Mouse (Mus musculus) stomach, embryonic 14.5 days (tissue): ENCODE data around the gene Adcyap1r1. TPM values are rescaled to one million over a fixed set of nuclear protein-coding genes. Genes with fewer than 3 reads are reported as not detected.

Source experiments
- ATAC-seq: fragments of 200-750 bp; cut with Nextera tagmentation; 2 replicates; pipeline ENCODE4 v1.8.0; 2017; ENCODE audit warnings: low read depth, moderate TSS enrichment; ENCODE audit not compliant: insufficient number of reproducible peaks, insufficient read depth, low FRiP score
- H3K27ac ChIP-seq: fragments of 300-500 bp; sonication (generic); 2 replicates; pipeline ENCODE4 v1.5.1; 2014; ENCODE audit warnings: mild to moderate bottlenecking, low read length, moderate library complexity, mixed read lengths
- H3K27me3 ChIP-seq: fragments of 300-500 bp; sonication (generic); 2 replicates; pipeline ENCODE4 v1.6.1; 2014; ENCODE audit warnings: low read length, control low read depth, mixed read lengths; ENCODE audit not compliant: control insufficient read depth, insufficient read depth
- H3K36me3 ChIP-seq: fragments of 300-500 bp; sonication (generic); 2 replicates; pipeline ENCODE4 v1.6.1; 2014; ENCODE audit warnings: mild to moderate bottlenecking, control low read depth, low read length, moderate library complexity, mixed read lengths; ENCODE audit not compliant: control insufficient read depth, insufficient read depth
- H3K4me1 ChIP-seq: fragments of 300-500 bp; sonication (generic); 2 replicates; pipeline ENCODE4 v1.6.1; 2014; ENCODE audit warnings: low read length, control low read depth, mixed read lengths; ENCODE audit not compliant: control insufficient read depth, insufficient read depth
- H3K4me2 ChIP-seq: fragments of 300-500 bp; sonication (generic); replicated peaks from 2 replicates; pipeline ENCODE4 v1.6.1; 2014; ENCODE audit warnings: low read depth, low read length, control low read depth
- H3K4me3 ChIP-seq: fragments of 300-500 bp; sonication (generic); 2 replicates; pipeline ENCODE4 v1.5.1; 2014; ENCODE audit warnings: low read depth, low read length, control low read depth
- H3K9ac ChIP-seq: fragments of 300-500 bp; sonication (generic); replicated peaks from 2 replicates; pipeline ENCODE4 v1.6.1; 2014; ENCODE audit warnings: low read depth, mild to moderate bottlenecking, control low read depth, low read length, moderate library complexity, mixed read lengths
- H3K9me3 ChIP-seq: fragments of 300-500 bp; sonication (generic); 2 replicates; pipeline ENCODE4 v1.6.1; 2016; ENCODE audit warnings: low read depth, low read length, control low read depth; ENCODE audit not compliant: control insufficient read depth
- WGBS: fragments of 180-500 bp; shearing (Covaris S2); extraction: QIAGEN DNeasy Blood & Tissue Kit; methylation state at CpG from one replicate; pipeline ENCODE4 v1.1.7; 2014; 5-methylcytosine and 5-hydroxymethylcytosine counted together
- polyA plus RNA-seq: library from polyadenylated mRNA; unstranded; fragments of >200 nt; fragmentation: Nextera tagmentation; extraction: Ambion mirVana; gene quantifications from 2 replicates; pipeline ENCODE4 v1.2.1, GENCODE M21; 2014

The Adcyap1r1 gene
- 13.3 and 13.8 TPM in 2 replicates for polyA plus RNA-seq

DNA sequence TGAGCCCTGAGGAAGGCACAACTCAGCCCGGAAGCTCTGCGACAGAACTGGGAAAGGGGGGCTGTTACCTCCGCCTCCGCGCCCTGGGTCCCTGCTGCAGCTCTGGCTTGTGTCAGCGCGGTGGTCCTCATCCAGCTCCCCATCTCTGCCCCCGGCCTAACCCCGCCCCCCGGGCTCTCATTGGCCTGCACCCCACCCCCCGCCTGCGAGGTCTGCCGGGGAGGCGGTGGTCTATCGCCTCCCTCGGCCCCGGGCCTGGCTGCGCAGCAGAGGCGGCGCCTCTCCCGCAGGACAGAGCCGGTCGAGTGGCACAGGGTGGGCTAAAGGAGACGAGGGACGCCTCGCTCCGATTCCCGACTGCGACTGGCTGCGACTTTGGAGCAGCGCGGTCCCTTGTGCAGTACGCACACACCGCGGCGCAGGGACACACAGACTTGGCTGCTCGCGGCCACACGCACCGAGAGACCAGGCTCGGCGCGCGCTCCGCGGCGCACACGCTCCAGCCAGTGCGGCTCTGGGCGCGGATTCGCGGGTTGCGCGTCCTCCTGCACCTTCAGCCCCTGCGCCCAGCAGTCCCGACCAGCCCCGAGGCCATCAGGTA, at the start of gene Adcyap1r1:
Adcyap1r1 (plus strand) TSS at position 208 of the 601 bp plus-strand sequence.
- Histone ChIP-seq H3K4me3 (peak within 1 kb of the TSS; percentile 56), H3K27me3 (peaks cover 17% of the 10 kb centered on the region; the same call in 1 of the 2 replicates), H3K4me1 (0 out of 2 replicates have a peak, but pooled peaks cover 3% of the 10 kb centered on the region), H3K4me2 (peak within 1 kb of the TSS; percentile 88), H3K36me3 (no peaks in the 10 kb centered on the region), H3K9ac (peak within 1 kb of the TSS; percentile 57; the same call in 1 of the 2 replicates), H3K27ac (peak within 1 kb of the TSS; percentile 44; the same call in 1 of the 2 replicates), H3K9me3 (no peaks in the 10 kb centered on the region)
- peak; percentile 80 for ATAC-seq
- under 1% methylated on average over 58 of the region's 58 CpGs for WGBS

DNA sequence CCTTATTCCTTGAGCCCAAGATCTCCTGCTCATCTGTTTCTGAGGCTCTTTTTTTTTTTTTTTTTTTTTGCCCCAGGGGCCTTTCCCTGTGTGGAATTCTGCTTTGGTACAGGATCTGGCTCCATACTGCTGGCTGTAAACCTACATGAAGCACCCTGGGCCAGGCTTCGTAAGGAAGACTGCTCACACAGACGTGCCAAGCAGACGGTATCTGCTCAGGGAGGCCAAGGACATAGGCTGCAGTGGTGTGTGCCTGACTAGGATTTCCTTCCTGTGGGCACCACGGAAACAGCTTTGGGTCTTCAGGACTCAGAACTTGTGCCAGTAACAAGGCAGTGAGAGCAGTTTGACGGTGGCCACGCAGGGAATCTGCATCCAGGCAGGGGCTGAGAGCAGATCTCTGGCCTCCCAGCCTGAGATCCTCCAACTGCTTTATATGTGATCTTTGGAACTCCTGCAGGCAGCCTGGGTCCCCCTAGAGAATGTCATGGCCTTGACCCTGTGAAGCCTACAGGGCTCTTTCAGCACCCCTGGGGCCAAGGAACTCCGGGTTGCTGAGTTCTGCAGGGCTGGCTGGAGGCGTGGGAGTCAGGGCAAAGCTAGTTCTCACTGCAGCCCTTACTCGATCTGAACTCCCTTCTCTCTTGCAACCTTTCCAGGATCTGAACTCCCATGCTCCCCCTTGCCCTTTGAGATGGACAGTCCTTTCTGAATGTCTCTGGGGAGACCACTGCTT, 49.6 kb upstream of the Adcyap1r1 start:
- Histone ChIP-seq H3K4me1 (peaks cover under 1% of the 10 kb centered on the region; the same call in 1 of the 2 replicates), H3K9me3 (no peaks in the 10 kb centered on the region), H3K4me3 (no peak overlapping the region), H3K36me3 (no peaks in the 10 kb centered on the region), H3K27ac (no peak overlapping the region), H3K9ac (no peak overlapping the region), H3K4me2 (no peak overlapping the region), H3K27me3 (no peaks in the 10 kb centered on the region)
- no peak for ATAC-seq
- 77% methylated on average over 9 of the region's 9 CpGs for WGBS

- H3K4me1 ChIP-seq, result 0 out of 2 replicates have a peak, but pooled peaks cover 2% of the 10 kb centered on the region
- no peak overlapping the region for H3K4me2 ChIP-seq
- H3K27ac ChIP-seq, result no peak overlapping the region
- no peaks in the 10 kb centered on the region for H3K36me3 ChIP-seq
- H3K9ac ChIP-seq, result no peak overlapping the region
- H3K27me3 ChIP-seq, result no peaks in the 10 kb centered on the region
- H3K4me3 ChIP-seq, result no peak overlapping the region
- no peaks in the 10 kb centered on the region for H3K9me3 ChIP-seq
- 71% methylated on average over 9 of the region's 9 CpGs for WGBS
- no peak for ATAC-seq
Measured at GRCm38 (mm10) chr6:55403411-55404309, 48.1 kb upstream of the Adcyap1r1 start.

GRCm38 (mm10) chr6:55404421-55404990, 47.3 kb upstream of the Adcyap1r1 start:
- H3K9ac ChIP-seq, result no peak overlapping the region
- no peak overlapping the region for H3K4me3 ChIP-seq
- H3K27me3 ChIP-seq, result no peaks in the 10 kb centered on the region
- 0 out of 2 replicates have a peak, but pooled peaks cover 2% of the 10 kb centered on the region for H3K4me1 ChIP-seq
- 76% methylated on average over 5 of the region's 5 CpGs for WGBS
- ATAC-seq, result no peak
- no peaks in the 10 kb centered on the region for H3K36me3 ChIP-seq
- H3K9me3 ChIP-seq, result no peaks in the 10 kb centered on the region
- H3K27ac ChIP-seq, result no peak overlapping the region
- H3K4me2 ChIP-seq, result no peak overlapping the region

GRCm38 (mm10) chr6:55407345-55407744, 44.4 kb upstream of the Adcyap1r1 start:
- Histone ChIP-seq H3K9me3 (no peaks in the 10 kb centered on the region), H3K9ac (no peak overlapping the region), H3K4me2 (no peak overlapping the region), H3K4me1 (peaks cover 9% of the 10 kb centered on the region; the same call in 1 of the 2 replicates), H3K27ac (no peak overlapping the region), H3K4me3 (no peak overlapping the region), H3K27me3 (no peaks in the 10 kb centered on the region), H3K36me3 (no peaks in the 10 kb centered on the region)
- WGBS, result 82% methylated on average over 4 of the region's 4 CpGs
- ATAC-seq, result no peak

DNA sequence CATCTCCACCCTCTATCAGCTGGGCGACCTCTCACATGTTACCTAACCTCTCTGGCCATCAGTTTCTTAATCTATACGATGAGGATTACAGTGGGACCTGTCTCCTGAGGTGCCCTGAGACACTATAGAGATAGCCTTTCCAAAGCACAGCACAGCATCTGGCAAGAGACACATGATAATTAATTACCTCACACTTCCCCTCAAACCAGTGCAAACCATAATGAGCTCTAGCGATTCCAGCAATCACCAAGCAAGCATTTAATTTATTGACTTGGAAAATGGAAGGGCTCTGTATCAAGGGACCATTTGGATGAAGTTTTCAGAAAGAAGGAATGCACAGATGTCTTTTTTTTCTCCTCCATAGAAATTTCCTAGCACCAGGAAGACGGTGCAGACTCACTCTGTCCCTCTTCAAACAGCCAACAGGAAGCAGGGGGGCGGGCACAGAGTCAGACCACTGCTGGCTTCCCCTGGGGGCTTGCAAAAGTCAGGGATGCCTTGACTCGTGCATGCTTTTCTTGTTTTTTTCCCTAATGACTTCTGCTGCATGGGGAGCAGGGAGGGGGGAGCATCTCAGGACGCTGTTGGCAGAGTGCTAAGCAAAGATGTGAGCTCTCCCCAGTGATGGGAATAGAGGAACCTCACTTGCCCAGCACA, 41.5 kb upstream of the Adcyap1r1 start:
- WGBS, result 37% methylated on average over 7 of the region's 7 CpGs
- H3K4me3 ChIP-seq, result no peak overlapping the region
- no peaks in the 10 kb centered on the region for H3K36me3 ChIP-seq
- peak; percentile 47 for ATAC-seq
- peaks cover 9% of the 10 kb centered on the region; the same call in 1 of the 2 replicates for H3K4me1 ChIP-seq
- no peak overlapping the region for H3K27ac ChIP-seq
- no peak overlapping the region for H3K4me2 ChIP-seq
- H3K27me3 ChIP-seq, result no peaks in the 10 kb centered on the region
- H3K9ac ChIP-seq, result no peak overlapping the region
- no peaks in the 10 kb centered on the region for H3K9me3 ChIP-seq

GRCm38 (mm10) chr6:55410977-55411376, 40.8 kb upstream of the Adcyap1r1 start:
- no peaks in the 10 kb centered on the region for H3K27me3 ChIP-seq
- ATAC-seq, result peak; percentile 42; the same call in 1 of the 2 replicates
- no peak overlapping the region for H3K27ac ChIP-seq
- H3K9me3 ChIP-seq, result no peaks in the 10 kb centered on the region
- H3K36me3 ChIP-seq, result no peaks in the 10 kb centered on the region
- peaks cover 9% of the 10 kb centered on the region; the same call in 1 of the 2 replicates for H3K4me1 ChIP-seq
- H3K9ac ChIP-seq, result no peak overlapping the region
- H3K4me3 ChIP-seq, result no peak overlapping the region
- WGBS, result 66% methylated on average over 5 of the region's 5 CpGs
- H3K4me2 ChIP-seq, result no peak overlapping the region
